Mouse (Mus musculus) liver, embryonic 18 days (tissue): ENCODE results near the gene BC051019. TPM values are rescaled to one million over a fixed set of nuclear protein-coding genes. Genes with fewer than 3 reads are reported as not detected.

Source experiments
- polyA plus RNA-seq: library from polyadenylated mRNA; depleted of rRNA; stranded (reverse); fragments of >200 nt; gene quantifications from 2 replicates; pipeline ENCODE4 v1.2.3, GENCODE M21; 2012; rRNA removed

The BC051019 gene
- 0.02 TPM in 1 of 2 replicates, not detected in the other for polyA plus RNA-seq

GRCm38 (mm10) chr7:109723697-109724096, at the start of gene BC051019:
Gene BC051019 (minus strand): TSS chr7:109723850.

GRCm38 (mm10) chr7:109752008-109752925, 28.6 kb upstream of the BC051019 start, which contains the start of gene Tmem9b:
Gene Tmem9b (minus strand): TSS chr7:109752875.

GRCm38 (mm10) chr7:109731626-109732025, 8.0 kb upstream of the BC051019 start, which contains the start of gene Ascl3:
Gene Ascl3 (minus strand): TSS chr7:109731726.

GRCm38 (mm10) chr7:109703190-109704015, 20.2 kb downstream of the BC051019 start, which contains the start of the genes St5 and Akip1:
Gene St5 (minus strand): TSS chr7:109703605.
Gene Akip1 (plus strand): TSS chr7:109703690.

Other genes with a start within 250 kb of the BC051019 start
- gene Trim66, start 215.7 kb downstream of the BC051019 start, polyA plus RNA-seq, result 0.02 TPM in 2 replicates
- gene Rpl27a, start 204.7 kb downstream of the BC051019 start, polyA plus RNA-seq, result 374 and 410 TPM in 2 replicates
- 38.0 and 38.9 TPM in 2 replicates for gene St5, start 20.2 kb downstream of the BC051019 start, polyA plus RNA-seq
- gene Akip1, start 20.2 kb downstream of the BC051019 start, polyA plus RNA-seq, result 10.1 and 11.2 TPM in 2 replicates
- 0.07 TPM in 1 of 2 replicates, not detected in the other for gene Ascl3, start 7.9 kb upstream of the BC051019 start, polyA plus RNA-seq
- gene Tmem9b, start 29.0 kb upstream of the BC051019 start, polyA plus RNA-seq, result 17.9 and 18.6 TPM in 2 replicates
- 0.14 and 0.24 TPM in 2 replicates for gene Nrip3, start 58.2 kb upstream of the BC051019 start, polyA plus RNA-seq
- 0.02 and 0.04 TPM in 2 replicates for gene Scube2, start 141.8 kb upstream of the BC051019 start, polyA plus RNA-seq
- gene Dennd5a, start 236.6 kb upstream of the BC051019 start, polyA plus RNA-seq, result 18.3 and 21.4 TPM in 2 replicates